Mouse (Mus musculus): ENCODE measurements around the gene Trabd. TPM values are rescaled to one million over a fixed set of nuclear protein-coding genes. Genes with fewer than 3 reads are reported as not detected.
A peak's percentile ranks its signal among the peaks of the same experiment; 100 is the strongest.

Gene Trabd
- 10 to 100 TPM; 22.4 to 43.3 (median 23.9) TPM for polyA plus RNA-seq (2017; shearing (Covaris generic))

- no peak for ATAC-seq
These were observed at the start of gene Trabd for GRCm38 (mm10) chr15:89074613-89075477. Gene Trabd (plus strand): TSS chr15:89075124.

- ATAC-seq = no peak
These were observed 30.5 kb upstream of the Trabd start for GRCm38 (mm10) chr15:89044381-89044780.

DNA sequence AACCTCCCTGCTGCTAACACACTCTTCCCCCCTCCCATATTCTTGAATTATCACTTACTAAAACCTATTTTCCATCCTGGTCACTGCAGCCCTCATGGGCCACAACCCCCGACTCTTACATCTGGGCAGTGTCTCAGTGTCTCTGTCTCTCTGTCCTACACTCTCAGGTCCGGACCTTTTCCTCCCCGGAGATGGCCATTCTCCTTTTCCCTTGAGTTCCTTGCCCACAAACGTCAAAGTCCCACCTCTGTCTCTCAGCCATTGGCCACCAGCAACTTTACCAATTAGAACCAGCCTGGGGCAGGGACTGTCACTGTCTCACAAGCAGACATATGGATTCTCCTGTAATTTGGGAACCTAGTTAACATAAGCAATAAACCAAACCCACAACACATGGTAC lies 28.6 kb upstream of the Trabd start:
- ATAC-seq = no peak

- ATAC-seq = no peak
These were observed 20.3 kb upstream of the Trabd start for GRCm38 (mm10) chr15:89054666-89055065.

DNA sequence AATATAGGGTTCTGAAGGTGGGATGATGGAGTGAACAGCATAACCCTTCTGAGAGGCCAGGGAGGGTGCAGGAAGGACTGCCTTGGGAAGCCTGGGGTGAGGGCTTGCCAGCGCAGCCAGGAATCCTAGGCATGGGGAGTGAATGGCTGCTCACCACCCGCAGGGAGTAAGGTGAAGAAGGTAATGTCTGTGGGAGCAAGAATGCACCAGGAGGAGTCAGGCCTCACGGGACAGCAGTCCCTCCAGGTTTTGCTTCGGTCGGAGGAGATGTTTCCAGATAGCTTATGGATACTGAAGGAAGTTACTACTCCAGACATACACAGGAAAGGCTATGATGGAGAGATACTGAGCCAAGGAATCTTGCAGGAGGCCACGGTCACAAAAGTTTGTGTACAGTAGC lies 16.2 kb upstream of the Trabd start:
- no peak for ATAC-seq

DNA sequence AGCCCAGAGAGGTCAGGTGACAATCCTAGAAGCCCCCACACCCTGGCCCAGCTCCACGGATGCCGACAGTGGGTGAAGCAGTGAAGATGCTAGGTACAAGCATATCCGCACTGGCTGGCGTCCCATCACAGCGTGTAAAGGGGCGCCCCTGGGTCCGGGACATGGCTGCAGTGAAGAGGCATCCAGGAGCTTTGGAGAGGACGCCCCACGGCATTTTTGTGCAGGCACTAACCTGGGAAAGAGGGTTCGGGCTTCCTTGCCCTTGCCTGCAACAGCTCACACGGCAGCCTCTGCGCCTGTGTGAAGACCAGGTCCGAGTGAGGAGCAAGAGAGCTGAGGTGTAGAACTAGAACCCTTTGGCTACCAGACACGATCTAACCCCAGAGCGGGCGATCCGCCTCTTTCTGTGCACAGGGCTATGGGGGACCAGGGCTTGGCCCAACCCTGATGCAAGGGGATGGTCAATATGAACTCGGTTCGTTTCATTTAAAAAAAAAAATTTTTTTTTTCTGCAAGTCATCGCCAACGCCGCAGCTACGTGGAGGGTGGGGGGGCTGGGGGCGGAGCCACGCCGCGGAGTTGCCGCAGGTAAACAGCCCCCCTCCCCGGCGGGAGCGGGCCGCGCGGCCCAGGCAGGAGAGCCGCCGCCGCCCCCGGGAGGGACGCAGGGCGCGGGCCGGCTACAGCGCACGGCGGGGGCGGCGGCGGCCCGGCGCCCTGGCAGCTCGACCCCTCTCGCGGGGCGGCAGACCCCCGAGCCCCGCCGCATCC lies 15.6 kb upstream of the Trabd start, which contains the start of gene Panx2:
TSS of gene Panx2 (plus strand) at position 574 of the 771 bp plus-strand sequence.
- ATAC-seq = no peak

DNA sequence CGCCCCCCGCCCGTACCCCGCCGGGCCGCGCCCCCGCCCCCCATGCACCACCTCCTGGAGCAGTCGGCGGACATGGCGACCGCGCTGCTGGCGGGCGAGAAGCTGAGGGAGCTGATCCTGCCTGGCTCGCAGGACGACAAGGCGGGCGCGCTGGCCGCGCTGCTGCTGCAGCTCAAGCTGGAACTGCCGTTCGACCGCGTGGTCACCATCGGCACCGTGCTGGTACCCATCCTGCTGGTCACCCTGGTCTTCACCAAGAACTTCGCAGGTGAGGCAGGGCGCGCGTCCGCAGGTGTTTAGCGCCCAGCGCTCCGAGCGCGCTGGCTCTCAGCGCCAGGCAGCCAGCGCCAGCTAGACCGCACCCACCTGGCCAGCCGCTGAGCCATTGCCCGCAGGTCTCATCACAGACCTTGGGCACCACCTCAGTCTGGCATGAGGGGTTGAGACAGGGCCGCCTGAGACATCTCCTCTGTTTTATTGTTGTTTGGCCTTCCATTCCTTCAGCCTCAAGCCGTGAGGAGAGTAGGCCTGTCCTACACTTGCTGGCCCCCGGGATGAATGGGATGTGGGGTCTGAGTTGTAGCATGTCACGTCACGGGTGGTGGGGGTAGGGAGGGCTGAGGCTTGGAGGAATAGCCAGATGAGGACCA lies 14.8 kb upstream of the Trabd start:
- no peak for ATAC-seq

DNA sequence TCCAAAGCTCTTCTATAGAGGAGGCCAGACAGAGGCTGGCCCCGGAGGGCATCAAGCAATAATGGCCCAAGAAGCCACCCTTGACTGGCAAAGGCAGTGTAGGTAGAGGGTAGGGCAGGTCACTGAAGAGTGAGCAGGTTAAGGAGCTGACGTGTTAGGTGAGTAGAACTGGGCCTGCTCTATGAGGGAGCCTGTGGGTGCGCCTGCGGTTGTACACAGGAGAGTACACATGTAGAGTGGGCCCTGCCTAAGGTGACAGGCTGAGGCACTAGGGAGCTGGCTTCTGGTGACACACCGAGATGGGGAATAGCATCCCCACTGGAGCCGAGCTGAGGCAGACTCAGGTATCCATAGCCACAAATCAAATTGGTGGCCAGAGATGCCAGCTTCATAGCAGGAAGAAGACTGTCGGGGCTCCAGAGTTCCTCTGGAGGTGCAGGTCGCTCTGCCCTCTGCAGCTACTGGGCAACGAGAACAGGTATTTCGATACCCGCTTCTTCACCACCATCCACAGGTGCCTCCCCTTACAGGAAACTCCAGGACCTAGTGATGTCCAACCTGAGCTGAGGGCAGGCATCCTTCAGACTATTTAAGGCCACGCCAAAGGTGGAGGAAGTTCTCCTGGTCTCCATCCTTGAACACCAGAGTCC lies 14.0 kb upstream of the Trabd start:
- ATAC-seq = no peak

GRCm38 (mm10) chr15:89061761-89062517 lies 13.0 kb upstream of the Trabd start:
- ATAC-seq = no peak

DNA sequence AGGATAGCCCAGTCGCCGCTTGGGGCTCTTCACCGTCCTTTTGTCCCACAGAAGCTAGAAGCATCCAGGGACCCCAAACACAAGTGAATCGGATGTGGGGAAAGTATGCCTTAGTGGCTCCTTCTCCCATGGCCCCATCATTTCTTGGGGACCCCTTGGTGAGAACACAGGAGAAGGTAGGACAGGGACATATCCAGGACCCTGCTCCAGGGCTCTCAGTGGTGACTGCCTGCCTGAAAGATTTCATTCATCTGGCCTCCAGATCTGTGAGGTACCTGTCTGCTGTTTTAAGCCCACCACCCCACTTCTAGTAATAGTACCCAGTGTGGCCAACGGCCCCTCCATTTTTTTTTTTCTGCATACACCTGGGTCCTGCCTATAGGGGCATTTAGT lies 12.4 kb upstream of the Trabd start:
- no peak for ATAC-seq

DNA sequence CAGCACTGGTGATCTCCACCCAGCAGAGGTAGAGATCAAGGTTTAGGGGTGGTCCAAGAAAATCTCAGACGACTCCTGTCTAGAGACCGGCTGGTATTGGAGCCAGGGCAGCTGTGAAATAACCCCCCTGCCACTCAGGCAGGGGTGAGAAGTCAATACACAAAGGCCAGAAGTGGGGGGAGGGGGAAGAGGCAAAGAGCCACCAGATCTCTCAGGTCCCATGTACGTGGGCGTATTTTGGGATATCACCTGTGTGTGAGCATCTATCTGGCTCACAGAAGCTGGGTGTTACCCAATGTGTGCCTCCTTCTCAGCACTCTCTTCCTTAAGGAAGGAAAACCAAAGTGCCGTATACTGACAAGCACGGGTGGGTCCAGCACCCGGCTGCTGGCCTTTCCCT lies 11.9 kb upstream of the Trabd start:
- ATAC-seq = no peak

DNA sequence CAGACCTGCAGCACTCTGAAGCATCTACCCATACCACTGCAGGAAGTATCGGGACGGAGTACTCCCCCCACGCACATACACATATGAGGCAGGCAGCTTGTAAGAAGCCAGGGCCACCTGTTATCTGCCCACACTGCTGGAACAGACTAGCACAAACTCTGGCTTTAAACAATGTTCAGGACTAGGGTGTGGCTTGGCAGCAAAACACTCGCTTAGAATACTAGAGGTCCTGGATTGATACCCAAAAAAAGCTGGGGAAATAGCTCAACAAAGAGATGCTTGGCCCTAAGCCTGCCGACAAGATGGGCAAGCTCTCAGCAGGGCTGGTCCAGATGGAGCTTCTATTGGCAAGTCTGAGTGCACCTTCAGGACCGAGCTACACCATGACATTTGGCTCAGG lies 11.4 kb upstream of the Trabd start:
- no peak for ATAC-seq

DNA sequence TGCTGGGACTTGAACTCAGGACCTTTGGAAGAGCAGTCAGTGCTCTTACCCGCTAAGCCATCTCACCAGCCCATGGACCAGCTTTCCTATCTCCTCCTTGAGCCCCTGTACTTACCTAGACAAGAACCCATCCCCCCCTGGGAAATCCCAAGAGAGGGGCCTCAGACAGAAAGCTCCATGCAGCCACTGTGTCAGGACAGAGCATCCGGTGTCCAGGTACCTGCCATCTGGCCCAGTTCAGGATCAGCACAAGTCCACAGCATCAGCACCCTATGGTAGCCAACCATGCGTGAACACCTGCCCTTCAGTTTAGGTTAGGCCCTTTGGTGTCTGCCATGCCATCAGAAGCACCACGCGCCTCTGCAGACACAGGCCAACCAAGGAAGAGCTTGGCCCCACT lies 10.0 kb upstream of the Trabd start:
- ATAC-seq = no peak

DNA sequence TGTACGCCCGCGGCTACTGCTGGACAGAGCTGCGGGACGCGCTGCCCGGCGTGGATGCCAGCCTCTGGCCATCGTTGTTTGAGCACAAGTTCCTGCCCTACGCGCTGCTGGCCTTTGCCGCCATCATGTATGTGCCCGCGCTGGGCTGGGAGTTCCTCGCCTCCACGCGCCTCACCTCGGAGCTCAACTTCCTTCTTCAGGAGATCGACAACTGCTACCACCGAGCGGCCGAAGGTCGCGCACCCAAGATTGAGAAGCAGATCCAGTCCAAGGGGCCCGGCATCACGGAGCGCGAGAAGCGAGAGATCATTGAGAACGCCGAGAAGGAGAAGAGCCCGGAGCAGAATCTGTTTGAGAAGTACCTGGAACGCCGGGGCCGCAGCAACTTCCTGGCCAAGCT lies 7.3 kb upstream of the Trabd start:
- no peak for ATAC-seq

- no peak for ATAC-seq
These were observed 6.7 kb upstream of the Trabd start for GRCm38 (mm10) chr15:89068226-89068625.

DNA sequence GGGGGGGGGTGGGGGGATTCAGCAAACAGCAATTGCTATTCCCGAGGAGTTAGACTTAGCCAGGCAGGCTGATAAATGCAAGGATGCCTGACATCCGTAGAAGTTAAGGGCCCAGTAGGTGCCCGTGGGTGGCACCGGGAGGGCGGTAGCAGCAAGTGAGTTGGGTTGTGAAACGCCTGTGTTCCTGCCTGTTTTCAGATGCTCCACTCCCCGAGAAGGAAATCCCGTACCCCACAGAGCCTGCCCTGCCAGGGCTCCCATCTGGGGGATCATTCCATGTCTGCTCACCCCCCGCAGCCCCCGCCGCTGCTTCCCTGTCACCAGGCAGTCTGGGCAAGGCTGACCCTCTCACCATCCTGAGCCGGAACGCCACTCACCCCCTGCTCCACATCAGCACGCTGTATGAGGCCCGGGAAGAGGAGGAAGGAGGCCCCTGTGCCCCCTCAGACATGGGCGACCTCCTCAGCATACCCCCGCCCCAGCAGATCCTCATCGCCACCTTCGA lies 5.5 kb upstream of the Trabd start:
- ATAC-seq = no peak

DNA sequence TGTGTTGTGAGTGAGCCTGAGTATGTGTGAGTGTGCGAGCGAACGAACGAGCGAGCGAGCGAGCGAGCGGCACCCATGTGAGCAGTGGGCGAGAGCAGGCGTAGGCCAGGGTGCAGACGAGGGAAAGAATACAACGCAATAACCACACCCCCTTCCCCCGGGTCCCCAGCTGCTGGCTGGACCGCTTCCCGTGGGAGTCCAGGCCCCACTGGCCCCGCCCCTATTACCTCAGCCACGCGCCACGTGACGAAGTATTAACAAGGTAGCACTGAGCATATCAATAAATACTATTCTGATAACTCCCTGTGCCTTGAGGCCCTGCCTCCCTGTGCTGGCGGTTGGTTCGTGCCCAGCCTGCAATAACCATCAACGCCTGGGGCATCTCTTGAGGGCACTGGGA lies 4.3 kb upstream of the Trabd start:
- no peak for ATAC-seq

- no peak for ATAC-seq
These were observed 826 bp upstream of the Trabd start for GRCm38 (mm10) chr15:89073993-89074603.

GRCm38 (mm10) chr15:89075478-89076147 lies 689 bp downstream of the Trabd start:
- peak; percentile 53 for ATAC-seq

GRCm38 (mm10) chr15:89076156-89076731 lies 1.3 kb downstream of the Trabd start:
- peak; percentile 2 for ATAC-seq

Measured in inflammation-experienced regulatory T-cells, adult 6 months (primary cell).